Mouse (Mus musculus) testis, adult 2 months (tissue): Measurements from ENCODE around the gene Epha6.

Experiments used
- CTCF ChIP-seq: fragments of 200-500 bp; IDR thresholded peaks from 2 replicates; pipeline ENCODE4 v1.5.1; 2012; ENCODE audit warnings: low read depth, mild to moderate bottlenecking, inconsistent platforms, low read length, moderate library complexity; ENCODE audit not compliant: control insufficient read depth, insufficient read depth, insufficient replicate concordance
- POLR2A ChIP-seq: fragments of 200-500 bp; IDR thresholded peaks from 2 replicates; pipeline ENCODE4 v1.6.1; 2012; ENCODE audit warnings: low read depth, mild to moderate bottlenecking, inconsistent platforms, low read length, moderate library complexity; ENCODE audit not compliant: control insufficient read depth

DNA sequence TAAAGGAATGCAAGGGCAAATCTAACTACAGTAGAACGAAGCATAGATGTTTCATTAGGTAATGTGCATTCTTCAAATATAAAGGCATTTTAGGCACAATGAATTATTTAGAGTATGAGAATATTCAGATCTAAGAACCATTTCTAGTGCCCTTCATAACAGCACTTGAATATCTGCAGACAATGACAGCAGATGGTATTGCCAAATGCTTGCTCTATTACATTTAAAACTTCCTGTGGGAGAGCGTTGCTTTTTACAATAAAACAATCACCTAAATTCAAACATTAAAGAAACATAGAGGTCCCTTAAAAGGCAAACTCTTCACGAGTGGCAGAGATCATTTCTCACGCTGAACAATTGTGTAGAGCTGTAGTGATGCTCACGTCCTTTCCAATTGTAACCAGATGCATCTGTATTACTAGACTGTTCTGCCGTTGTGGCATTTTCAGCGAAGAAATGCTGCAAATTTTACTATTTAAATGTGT lies 347.1 kb downstream of the Epha6 start:
- TF ChIP-seq CTCF (no peak), POLR2A (no peak)
